Mouse (Mus musculus) embryonic fibroblast, embryonic 13.5 days (primary cell): ENCODE measurements around the gene Sec22b.

Experiments used
- CTCF ChIP-seq: IDR thresholded peaks from 2 replicates; pipeline ENCODE4 v1.5.1; 2011; ENCODE audit warnings: mild to moderate bottlenecking, control low read depth, low read length, moderate library complexity, borderline replicate concordance; ENCODE audit not compliant: insufficient read depth
- POLR2A ChIP-seq: IDR thresholded peaks from 2 replicates; pipeline ENCODE4 v1.6.1; 2011; ENCODE audit warnings: low read depth, mild to moderate bottlenecking, control low read depth, low read length, moderate library complexity

DNA sequence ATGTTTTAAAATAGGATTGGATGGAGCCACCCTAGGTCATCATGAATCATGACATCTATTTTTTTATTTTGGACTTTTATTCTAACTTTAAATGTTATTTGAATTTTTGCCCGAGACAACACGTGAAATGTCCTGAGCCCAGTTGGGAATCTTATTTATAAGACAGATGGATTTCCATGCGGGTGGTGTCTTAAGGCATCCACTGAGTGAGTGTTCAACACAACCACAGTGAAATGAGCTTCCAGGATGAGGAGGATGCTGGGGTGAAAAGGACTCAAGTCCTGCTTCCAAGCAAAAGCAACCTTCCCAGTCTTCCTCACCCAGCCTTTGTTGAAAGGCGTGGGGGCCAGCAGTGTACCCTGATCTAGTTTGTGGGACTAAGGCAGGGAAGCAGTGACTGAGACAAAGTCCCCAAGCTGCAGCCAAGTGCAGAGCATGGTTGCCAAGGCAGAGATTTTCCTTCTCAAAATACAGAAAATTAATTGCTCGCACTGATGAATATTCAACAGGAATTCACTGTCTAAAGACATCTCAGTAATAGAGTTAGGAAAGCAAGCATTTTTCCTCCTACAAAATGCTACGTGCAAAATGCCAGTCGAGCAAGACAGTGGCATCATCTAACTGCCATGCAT, 40.1 kb upstream of the Sec22b start:
- no peak for TF ChIP-seq CTCF
- no peak for TF ChIP-seq POLR2A
